Mouse (Mus musculus) intestine, embryonic 16.5 days (tissue): ENCODE data around the gene Esrrb. TPM values are rescaled to one million over a fixed set of nuclear protein-coding genes. Genes with fewer than 3 reads are reported as not detected.

ENCODE experiments used
- ATAC-seq: fragments of 200-750 bp; cut with Nextera tagmentation; 2 replicates; pipeline ENCODE4 v1.8.0; 2017; ENCODE audit warnings: moderate TSS enrichment, moderate library complexity
- H3K27ac ChIP-seq: fragments of 300-500 bp; sonication (generic); 2 replicates; pipeline ENCODE4 v1.5.1; 2014; ENCODE audit warnings: mild to moderate bottlenecking, low read length
- H3K27me3 ChIP-seq: fragments of 300-500 bp; sonication (generic); replicated peaks from 2 replicates; pipeline ENCODE4 v1.6.1; 2014; ENCODE audit warnings: low read length, control low read depth, mixed read lengths; ENCODE audit not compliant: control insufficient read depth, insufficient read depth
- H3K36me3 ChIP-seq: fragments of 300-500 bp; sonication (generic); 2 replicates; pipeline ENCODE4 v1.6.1; 2014; ENCODE audit warnings: low read length, control low read depth; ENCODE audit not compliant: control insufficient read depth, insufficient read depth
- H3K4me1 ChIP-seq: fragments of 300-500 bp; sonication (generic); 2 replicates; pipeline ENCODE4 v1.6.1; 2014; ENCODE audit warnings: low read length, control low read depth, mixed read lengths; ENCODE audit not compliant: control insufficient read depth, insufficient read depth
- H3K4me2 ChIP-seq: fragments of 300-500 bp; sonication (generic); 2 replicates; pipeline ENCODE4 v1.6.1; 2014; ENCODE audit warnings: low read depth, low read length, control low read depth
- H3K4me3 ChIP-seq: fragments of 300-500 bp; sonication (generic); 2 replicates; pipeline ENCODE4 v1.5.1; 2014; ENCODE audit warnings: mild to moderate bottlenecking, low read length
- H3K9ac ChIP-seq: fragments of 300-500 bp; sonication (generic); 2 replicates; pipeline ENCODE4 v1.6.1; 2014; ENCODE audit warnings: low read depth, low read length
- H3K9me3 ChIP-seq: fragments of 300-500 bp; sonication (generic); 2 replicates; pipeline ENCODE4 v1.6.1; 2016; ENCODE audit warnings: low read length, control low read depth; ENCODE audit not compliant: control insufficient read depth
- WGBS: fragments of 180-500 bp; shearing (Covaris S2); extraction: QIAGEN DNeasy Blood & Tissue Kit; methylation state at CpG from one replicate; pipeline ENCODE4 v1.1.7; 2014; 5-methylcytosine and 5-hydroxymethylcytosine counted together
- polyA plus RNA-seq: library from polyadenylated mRNA; unstranded; fragments of >200 nt; fragmentation: Nextera tagmentation; extraction: Ambion mirVana; gene quantifications from 2 replicates; pipeline ENCODE4 v1.2.1, GENCODE M21; 2015

The Esrrb gene
- polyA plus RNA-seq, 1 experiment from 2014 or later = 0.39 TPM

GRCm38 (mm10) chr12:86475994-86476393 is 115.1 kb downstream of the Esrrb start:
- 66% methylated on average over 7 of the region's 7 CpGs for WGBS
- Histone ChIP-seq H3K4me1 (no peaks in the 10 kb centered on the region), H3K36me3 (no peaks in the 10 kb centered on the region), H3K4me3 (no peak overlapping the region), H3K27me3 (no peaks in the 10 kb centered on the region), H3K9me3 (no peaks in the 10 kb centered on the region), H3K9ac (no peak overlapping the region), H3K4me2 (no peak overlapping the region), H3K27ac (no peak overlapping the region)
- no peak for ATAC-seq

GRCm38 (mm10) chr12:86478908-86479307 is 118.0 kb downstream of the Esrrb start:
- Histone ChIP-seq H3K27ac (no peak overlapping the region), H3K4me3 (no peak overlapping the region), H3K9me3 (no peaks in the 10 kb centered on the region), H3K4me2 (no peak overlapping the region), H3K9ac (no peak overlapping the region), H3K4me1 (no peaks in the 10 kb centered on the region; the same call in 1 of the 2 replicates), H3K27me3 (no peaks in the 10 kb centered on the region), H3K36me3 (no peaks in the 10 kb centered on the region)
- ATAC-seq = no peak
- 83% methylated on average over 5 of the region's 5 CpGs for WGBS

GRCm38 (mm10) chr12:86482029-86482428 is 121.1 kb downstream of the Esrrb start:
- Histone ChIP-seq H3K27me3 (no peaks in the 10 kb centered on the region), H3K9ac (no peak overlapping the region), H3K4me3 (no peak overlapping the region), H3K4me1 (no peaks in the 10 kb centered on the region; the same call in 1 of the 2 replicates), H3K9me3 (no peaks in the 10 kb centered on the region), H3K36me3 (no peaks in the 10 kb centered on the region), H3K4me2 (no peak overlapping the region), H3K27ac (no peak overlapping the region)
- WGBS = 78% methylated on average over 6 of the region's 6 CpGs
- ATAC-seq = no peak

- Histone ChIP-seq H3K27ac (no peak overlapping the region), H3K4me2 (no peak overlapping the region), H3K4me1 (no peaks in the 10 kb centered on the region; the same call in 1 of the 2 replicates), H3K36me3 (no peaks in the 10 kb centered on the region), H3K9me3 (no peaks in the 10 kb centered on the region), H3K9ac (no peak overlapping the region), H3K27me3 (no peaks in the 10 kb centered on the region), H3K4me3 (no peak overlapping the region)
- 0 out of 2 replicates have a peak, but pooled peaks have one; percentile 26 for ATAC-seq
- 42% methylated on average over 5 of the region's 5 CpGs for WGBS
Observed at GRCm38 (mm10) chr12:86483413-86483841, 122.5 kb downstream of the Esrrb start.

- no peaks in the 10 kb centered on the region for H3K36me3 ChIP-seq
- no peak overlapping the region for H3K9ac ChIP-seq
- H3K27ac ChIP-seq = no peak overlapping the region
- H3K4me3 ChIP-seq = no peak overlapping the region
- no peak overlapping the region for H3K4me2 ChIP-seq
- no peak for ATAC-seq
- H3K4me1 ChIP-seq = no peaks in the 10 kb centered on the region; the same call in 1 of the 2 replicates
- H3K27me3 ChIP-seq = no peaks in the 10 kb centered on the region
- H3K9me3 ChIP-seq = no peaks in the 10 kb centered on the region
- 70% methylated on average over 3 of the region's 3 CpGs for WGBS
Observed at GRCm38 (mm10) chr12:86488005-86488404, 127.1 kb downstream of the Esrrb start.

GRCm38 (mm10) chr12:86490052-86490451 is 129.1 kb downstream of the Esrrb start:
- H3K36me3 ChIP-seq = no peaks in the 10 kb centered on the region
- H3K9ac ChIP-seq = no peak overlapping the region
- no peaks in the 10 kb centered on the region for H3K4me1 ChIP-seq
- ATAC-seq = no peak
- H3K27ac ChIP-seq = no peak overlapping the region
- H3K4me3 ChIP-seq = no peak overlapping the region
- 78% methylated on average over 5 of the region's 5 CpGs for WGBS
- H3K9me3 ChIP-seq = no peaks in the 10 kb centered on the region
- H3K27me3 ChIP-seq = no peaks in the 10 kb centered on the region
- H3K4me2 ChIP-seq = no peak overlapping the region

- Histone ChIP-seq H3K4me1 (no peaks in the 10 kb centered on the region), H3K36me3 (no peaks in the 10 kb centered on the region), H3K27me3 (no peaks in the 10 kb centered on the region), H3K9me3 (no peaks in the 10 kb centered on the region), H3K27ac (no peak overlapping the region), H3K9ac (no peak overlapping the region), H3K4me2 (no peak overlapping the region), H3K4me3 (no peak overlapping the region)
- 70% methylated on average over 3 of the region's 3 CpGs for WGBS
- no peak for ATAC-seq
Observed at GRCm38 (mm10) chr12:86491500-86491899, 130.6 kb downstream of the Esrrb start.

- no peak overlapping the region for H3K4me2 ChIP-seq
- 39% methylated on average over 9 of the region's 9 CpGs for WGBS
- 0 out of 2 replicates have a peak, but pooled peaks have one; percentile 26 for ATAC-seq
Observed at GRCm38 (mm10) chr12:86492822-86493221, 131.9 kb downstream of the Esrrb start.

GRCm38 (mm10) chr12:86497126-86497525 is 136.2 kb downstream of the Esrrb start:
- Histone ChIP-seq H3K9me3 (no peaks in the 10 kb centered on the region), H3K27ac (no peak overlapping the region), H3K4me2 (no peak overlapping the region), H3K27me3 (no peaks in the 10 kb centered on the region), H3K4me3 (no peak overlapping the region), H3K4me1 (no peaks in the 10 kb centered on the region), H3K36me3 (no peaks in the 10 kb centered on the region), H3K9ac (no peak overlapping the region)
- WGBS = 92% methylated on average over 4 of the region's 4 CpGs
- no peak for ATAC-seq

More at GRCm38 (mm10) chr12:86492822-86493221, 131.9 kb downstream of the Esrrb start:
- Histone ChIP-seq H3K4me3 (no peak overlapping the region), H3K9ac (no peak overlapping the region), H3K4me1 (no peaks in the 10 kb centered on the region), H3K9me3 (no peaks in the 10 kb centered on the region), H3K27me3 (no peaks in the 10 kb centered on the region), H3K27ac (no peak overlapping the region), H3K36me3 (no peaks in the 10 kb centered on the region)

- 29% methylated on average over 6 of the region's 6 CpGs for WGBS
- no peak overlapping the region for H3K27ac ChIP-seq
- H3K27me3 ChIP-seq = no peaks in the 10 kb centered on the region
- H3K4me2 ChIP-seq = no peak overlapping the region
- no peak for ATAC-seq
- no peak overlapping the region for H3K9ac ChIP-seq
- no peak overlapping the region for H3K4me3 ChIP-seq
- no peaks in the 10 kb centered on the region for H3K4me1 ChIP-seq
- H3K9me3 ChIP-seq = no peaks in the 10 kb centered on the region
- H3K36me3 ChIP-seq = no peaks in the 10 kb centered on the region
Observed at GRCm38 (mm10) chr12:86498765-86499164, 137.8 kb downstream of the Esrrb start.
